Mouse (Mus musculus): Measurements from ENCODE around the gene Pmepa1. TPM values are rescaled to one million over a fixed set of nuclear protein-coding genes. Genes with fewer than 3 reads are reported as not detected.

Pmepa1 gene
- 10 to 100 TPM; 39.1 to 86.4 TPM for total RNA-seq (2021)
- long read RNA-seq, experiment 1, full-length matches to known transcripts, result 124 of 145 reads
- long read RNA-seq, experiment 1, partial matches to known transcripts, result 1 of 145 reads
- long read RNA-seq, experiment 1, other reads (novel, unspliced or antisense), result 20 of 145 reads
- long read RNA-seq, experiment 2, full-length matches to known transcripts, result 113 of 132 reads
- long read RNA-seq, experiment 2, partial matches to known transcripts, result 1 of 132 reads
- long read RNA-seq, experiment 2, other reads (novel, unspliced or antisense), result 18 of 132 reads

DNA sequence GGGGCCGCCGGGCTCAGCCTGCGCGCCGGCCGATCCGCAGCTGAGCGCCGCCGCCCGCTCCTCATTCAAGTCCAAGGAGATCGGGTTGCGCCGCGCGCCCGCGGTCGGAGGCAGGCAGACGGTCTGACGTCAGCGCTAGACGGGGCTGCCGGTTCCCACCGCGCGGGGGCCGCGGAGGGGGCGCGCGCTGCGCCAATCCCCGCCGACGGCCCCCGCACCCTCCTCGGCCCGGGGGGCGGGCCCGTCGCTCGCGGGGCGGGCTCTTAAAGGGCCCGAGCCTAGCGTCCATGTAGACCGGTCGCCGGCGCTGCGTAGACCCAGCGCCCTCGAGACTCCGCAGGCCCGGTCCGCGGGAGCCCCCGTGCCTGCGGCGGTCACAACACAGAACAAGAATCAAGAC lies at the start of gene Pmepa1:
Gene Pmepa1 (minus strand): TSS at position 125 of the 400 bp plus-strand sequence.
- peak; percentile 90 to 93 for DNase-seq (ENCODE audit: low spot score in 2 of 2)

DNA sequence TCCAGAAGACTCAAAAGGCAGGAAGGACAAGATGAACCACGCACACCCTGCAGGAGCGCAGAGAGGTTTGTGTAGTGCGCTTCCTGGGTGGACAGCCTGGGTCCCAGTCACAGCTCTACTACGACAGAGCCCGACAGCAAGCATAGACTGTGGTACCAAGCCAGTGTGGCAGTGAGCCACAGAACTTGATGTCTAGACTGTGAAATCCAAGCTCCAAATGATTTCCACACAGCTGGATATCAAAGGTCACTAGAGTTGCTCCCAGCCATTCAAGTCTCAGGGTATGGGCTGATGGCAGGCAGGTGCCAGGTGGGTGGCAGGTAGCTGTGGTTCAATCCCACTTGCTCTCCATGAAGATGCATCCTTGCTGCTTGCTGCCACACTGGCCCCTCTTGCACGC lies 45.4 kb upstream of the Pmepa1 start:
- no peak for DNase-seq (ENCODE audit: low spot score in 2 of 2)

DNA sequence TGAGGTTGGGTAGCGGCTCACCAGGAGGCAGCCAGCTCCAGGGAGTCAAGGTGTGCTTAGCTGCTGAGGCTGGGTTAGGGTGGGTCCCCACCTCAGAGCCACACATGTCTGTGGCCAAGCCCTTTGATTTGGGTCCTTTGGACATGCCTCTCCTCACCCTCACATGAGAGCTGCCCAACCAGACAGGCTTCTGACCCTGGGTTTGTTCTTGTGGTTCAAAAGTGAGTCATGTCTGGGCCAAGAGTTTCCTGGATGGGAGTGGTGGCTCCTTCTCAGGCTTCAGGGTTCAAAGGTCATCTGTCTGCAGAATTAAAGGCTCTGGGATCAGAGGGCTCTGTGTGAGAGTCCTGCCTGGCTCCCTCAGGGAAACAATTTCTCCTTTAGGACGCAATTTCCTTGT lies 44.9 kb upstream of the Pmepa1 start:
- no peak for DNase-seq (ENCODE audit: low spot score in 2 of 2)

DNA sequence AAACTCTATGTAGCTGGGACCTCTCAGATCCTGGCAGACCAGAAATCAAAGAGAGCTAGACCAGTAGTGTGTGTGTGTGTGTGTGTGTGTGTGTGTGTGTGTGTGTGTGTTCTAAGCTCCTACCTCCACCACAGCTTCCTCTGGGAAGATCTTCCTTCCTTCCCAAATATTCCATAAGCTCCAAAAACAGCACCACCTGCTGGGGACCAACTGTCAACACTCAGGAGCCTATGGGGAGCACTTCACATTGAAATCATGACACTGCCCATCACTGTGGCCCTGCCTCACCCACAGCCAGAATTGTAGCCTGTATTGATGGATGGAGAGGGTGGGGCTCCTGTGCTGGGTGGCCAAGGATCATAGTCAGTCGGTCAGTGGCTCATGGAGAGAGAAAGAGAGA lies 38.0 kb upstream of the Pmepa1 start:
- no peak for DNase-seq (ENCODE audit: low spot score in 2 of 2)

DNA sequence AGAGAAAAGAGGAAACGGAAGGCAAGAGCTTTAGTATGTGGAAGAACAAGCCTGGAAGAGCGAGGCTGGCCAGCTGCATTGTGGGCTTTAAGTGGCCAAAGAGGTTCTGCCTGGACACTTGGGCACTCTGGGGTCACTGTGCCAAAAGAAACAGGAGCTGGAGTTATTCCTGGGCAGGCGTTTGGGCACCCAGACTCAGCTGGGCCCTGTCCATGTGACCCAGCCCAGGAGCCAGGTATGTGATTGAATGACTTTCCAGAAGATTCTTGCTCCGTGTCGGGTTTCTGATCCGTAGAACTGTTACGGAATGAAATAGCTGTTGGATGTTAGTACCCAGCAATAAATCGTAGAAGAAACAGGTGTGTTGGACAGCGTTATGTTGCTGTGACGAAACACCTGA lies 32.2 kb upstream of the Pmepa1 start:
- DNase-seq (ENCODE audit: low spot score in 2 of 2), result no peak

DNA sequence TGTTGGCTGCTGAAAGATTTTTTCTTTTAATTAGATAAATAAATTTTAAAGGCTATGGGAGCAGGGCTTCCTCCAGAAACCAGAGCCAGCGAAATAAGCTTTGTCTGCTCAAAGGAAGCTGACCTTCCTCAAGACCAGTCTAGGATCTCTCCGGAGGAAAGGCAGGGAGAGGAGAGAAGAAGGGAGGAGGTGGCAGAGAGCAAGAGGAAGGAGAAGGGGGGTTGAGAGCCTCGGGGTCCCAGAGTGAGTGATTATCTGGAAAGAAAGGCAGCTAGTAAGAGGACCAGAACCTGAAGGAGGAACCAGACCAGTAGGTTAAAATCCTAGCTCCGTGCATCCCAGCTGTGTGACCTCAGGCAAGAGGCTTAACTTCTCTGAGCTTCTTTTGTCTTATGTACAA lies 31.7 kb upstream of the Pmepa1 start:
- no peak for DNase-seq (ENCODE audit: low spot score in 2 of 2)

DNA sequence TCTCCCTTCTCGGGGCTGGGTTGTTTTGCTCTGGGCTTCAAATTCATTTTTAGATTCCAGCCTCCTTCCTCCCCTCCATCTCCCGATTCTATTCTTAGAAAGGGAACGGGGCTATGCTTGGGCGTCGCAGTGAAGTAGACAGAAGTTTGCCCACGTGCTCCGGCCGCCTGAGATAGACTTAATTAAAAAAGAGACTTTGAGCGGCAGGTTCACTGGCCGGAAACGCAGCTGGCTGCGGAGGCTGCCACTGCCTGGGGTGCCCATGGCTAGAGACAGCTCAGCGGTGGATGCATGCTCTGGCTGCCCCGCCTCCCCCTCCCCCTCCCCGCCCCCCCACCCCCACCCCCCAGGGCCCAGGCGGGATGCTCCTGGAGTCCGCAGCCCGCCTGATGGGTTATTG lies 31.2 kb upstream of the Pmepa1 start:
- no peak for DNase-seq (ENCODE audit: low spot score in 2 of 2)

DNA sequence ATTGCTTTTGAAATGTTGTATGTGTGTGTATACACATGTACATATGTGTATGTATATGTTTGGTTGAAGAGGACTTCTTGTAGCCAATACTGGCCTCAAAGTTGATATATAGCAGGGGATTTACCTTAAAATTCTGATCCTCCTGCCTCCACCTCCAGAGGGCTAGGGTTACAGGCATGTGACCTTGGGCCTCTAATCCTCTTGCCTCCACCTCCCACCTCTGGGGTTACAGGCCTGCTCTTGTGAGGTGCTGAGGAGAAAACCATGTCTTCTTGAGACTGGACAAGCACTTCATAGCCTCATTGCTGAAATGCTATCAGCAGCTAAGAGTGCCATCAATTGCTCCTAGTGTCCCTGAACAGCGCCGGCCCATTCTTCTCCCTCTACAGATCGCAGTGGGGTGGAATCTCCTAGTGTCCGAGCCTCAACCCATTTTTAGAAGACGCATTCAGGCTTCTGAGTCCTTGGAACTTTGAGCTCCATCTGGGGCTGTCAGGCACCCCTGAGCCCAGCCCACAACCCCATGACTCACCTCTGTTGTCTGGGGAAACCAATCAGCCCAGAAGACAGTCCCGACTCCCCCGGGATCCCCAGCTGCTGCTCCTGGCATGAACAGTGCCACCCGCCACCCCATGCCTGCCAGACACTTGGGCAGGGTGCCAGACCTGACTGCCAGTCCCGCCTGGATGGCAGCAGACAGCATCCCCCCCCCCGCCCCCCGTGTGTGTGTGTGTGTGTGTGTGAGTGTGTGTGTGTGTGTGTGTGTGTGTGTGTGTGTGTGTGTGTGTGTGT lies 30.6 kb upstream of the Pmepa1 start:
- peak; percentile 70 to 76 for DNase-seq (ENCODE audit: low spot score in 2 of 2)

DNA sequence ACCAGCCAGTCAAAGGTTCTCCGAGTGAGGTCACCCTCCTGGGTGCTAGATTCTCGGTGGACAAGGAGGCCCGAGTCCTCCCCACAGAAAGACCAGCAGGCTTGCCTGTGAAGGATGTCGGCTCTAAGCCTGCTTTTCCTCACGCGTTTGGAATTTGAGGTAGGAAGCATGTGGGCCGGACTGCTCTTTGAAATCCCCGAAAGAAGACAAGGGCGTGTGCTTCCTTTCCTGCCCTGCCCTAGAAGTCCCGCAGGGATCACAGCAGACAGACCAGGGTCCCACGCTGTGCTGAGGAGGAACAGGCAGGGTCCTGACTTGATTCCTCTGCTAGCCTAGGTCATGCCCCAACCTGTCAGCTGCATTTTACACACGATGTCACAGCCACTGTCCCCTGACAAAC lies 28.7 kb upstream of the Pmepa1 start:
- no peak for DNase-seq (ENCODE audit: low spot score in 2 of 2)

DNA sequence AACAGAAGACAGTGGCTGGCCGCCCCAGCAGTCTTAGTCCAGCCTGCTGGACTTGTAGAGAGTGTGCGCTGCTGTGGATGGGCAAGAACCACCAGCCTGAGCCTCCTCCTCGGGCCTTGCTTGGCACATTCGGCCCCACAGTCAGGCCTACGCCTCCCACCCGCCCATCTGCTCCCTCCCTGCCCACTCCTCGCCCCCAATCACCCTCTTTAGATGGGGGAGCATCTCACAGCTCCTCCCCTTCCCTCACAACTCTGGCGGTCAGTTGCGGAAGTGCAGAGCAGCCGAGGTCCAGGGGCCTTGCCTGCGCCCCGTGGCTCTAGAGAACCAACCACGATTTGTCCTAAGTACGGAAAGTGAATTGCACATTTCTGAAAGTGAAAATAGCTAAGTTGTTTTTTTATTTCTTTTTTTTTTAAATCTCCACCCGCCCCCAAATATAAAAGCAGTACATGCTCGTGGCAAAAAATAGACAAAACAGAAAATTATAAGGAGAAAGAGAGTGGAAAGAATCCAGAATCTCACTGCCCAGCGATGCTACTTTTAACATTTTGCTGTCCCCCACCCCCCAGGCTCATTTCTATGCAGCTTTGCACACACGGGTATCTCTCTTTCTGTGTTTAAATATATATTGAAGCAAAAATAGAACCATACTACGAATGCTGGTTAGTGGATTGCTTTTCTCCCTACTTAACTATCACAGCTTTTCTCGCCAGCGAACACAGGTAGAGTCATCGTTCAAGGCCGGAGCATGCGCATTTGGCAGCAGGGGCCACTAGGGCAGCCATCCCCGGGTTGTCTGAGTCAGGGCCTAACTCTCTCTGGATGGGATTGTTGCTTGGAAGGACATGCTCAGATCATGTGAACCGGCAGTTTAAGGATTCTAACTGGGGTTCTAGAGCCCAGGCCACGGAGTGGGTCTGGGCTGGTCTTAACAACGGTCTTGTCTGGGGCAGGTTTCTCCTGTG lies 24.6 kb upstream of the Pmepa1 start:
- no peak for DNase-seq (ENCODE audit: low spot score in 2 of 2)

DNA sequence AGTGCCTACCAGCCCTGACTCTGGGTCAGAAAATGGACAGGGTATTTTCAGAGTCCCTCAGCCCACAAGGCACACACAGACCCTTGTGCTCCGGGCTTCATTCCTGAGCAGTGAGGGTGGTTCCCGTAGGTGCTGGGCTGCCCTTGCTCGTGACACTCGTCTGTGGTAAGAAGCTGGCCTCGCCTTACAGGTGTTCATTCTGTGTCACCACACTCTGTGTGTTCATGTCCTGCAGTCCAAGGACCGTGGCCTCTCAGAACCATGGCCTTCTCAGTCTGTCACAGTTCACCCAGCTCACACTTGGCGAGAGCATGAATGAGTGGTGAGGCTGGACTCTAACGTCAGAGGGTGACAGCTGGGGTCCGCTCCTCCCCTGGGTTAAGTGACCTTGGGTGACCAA lies 20.1 kb upstream of the Pmepa1 start:
- DNase-seq (ENCODE audit: low spot score in 2 of 2), result no peak

DNA sequence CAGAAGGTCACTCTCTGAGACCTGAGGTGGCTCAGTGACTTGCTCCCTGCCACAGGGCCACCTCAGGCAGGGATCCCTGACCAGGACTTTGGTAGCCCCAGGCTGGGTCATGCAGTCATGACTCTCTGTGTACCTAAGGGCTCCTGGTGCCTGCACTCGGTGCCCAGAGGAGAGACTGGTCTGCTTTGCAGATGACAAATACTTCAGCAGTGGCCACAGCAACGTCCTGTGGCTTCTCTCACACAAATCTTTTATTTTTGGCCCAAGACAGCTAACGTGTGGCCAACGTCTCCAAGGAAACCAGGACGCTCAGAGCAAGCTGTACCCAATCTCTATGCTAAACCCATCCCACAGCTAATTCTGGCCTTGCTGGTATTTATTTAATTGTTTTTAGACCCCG lies 16.7 kb upstream of the Pmepa1 start:
- DNase-seq (ENCODE audit: low spot score in 2 of 2), result no peak

DNA sequence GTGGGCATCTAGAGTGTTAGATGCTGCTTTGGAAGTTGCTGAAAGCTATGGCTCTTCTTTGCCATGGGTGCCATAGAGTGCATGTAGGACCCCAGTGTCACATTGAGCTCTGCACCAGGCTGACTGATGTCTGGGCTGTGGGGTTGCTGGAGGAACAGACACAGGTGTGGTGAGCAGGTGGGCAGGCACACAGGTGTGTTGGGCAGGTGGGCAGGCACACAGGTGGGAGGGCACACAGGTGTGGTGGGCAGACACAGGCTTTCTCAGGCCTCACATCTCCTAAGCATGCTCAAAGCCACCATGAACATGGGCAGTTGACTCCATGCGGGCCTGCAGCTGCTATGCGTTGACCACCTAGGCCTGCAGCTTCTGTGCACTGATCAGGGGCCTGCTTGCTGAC lies 16.2 kb upstream of the Pmepa1 start:
- no peak for DNase-seq (ENCODE audit: low spot score in 2 of 2)

DNA sequence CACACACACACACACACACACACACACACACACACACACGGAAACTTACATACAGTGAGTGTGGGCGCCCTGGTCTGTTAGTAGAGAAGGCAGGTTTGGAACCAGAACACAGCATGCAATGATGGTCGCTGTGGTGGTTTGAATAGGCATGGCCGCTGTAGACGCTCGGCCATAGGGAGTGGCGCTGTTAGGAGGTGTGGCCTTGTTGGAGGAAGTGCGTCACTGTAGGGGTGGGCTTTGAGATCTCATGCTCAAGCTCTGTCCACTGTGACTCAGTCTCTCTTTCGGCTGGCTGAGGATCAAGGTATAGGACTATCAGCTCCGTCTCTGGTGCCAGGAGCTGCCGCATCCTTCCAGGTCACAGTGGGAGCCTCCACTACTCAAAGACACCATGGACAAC lies 14.6 kb upstream of the Pmepa1 start:
- DNase-seq (ENCODE audit: low spot score in 2 of 2), result no peak

DNA sequence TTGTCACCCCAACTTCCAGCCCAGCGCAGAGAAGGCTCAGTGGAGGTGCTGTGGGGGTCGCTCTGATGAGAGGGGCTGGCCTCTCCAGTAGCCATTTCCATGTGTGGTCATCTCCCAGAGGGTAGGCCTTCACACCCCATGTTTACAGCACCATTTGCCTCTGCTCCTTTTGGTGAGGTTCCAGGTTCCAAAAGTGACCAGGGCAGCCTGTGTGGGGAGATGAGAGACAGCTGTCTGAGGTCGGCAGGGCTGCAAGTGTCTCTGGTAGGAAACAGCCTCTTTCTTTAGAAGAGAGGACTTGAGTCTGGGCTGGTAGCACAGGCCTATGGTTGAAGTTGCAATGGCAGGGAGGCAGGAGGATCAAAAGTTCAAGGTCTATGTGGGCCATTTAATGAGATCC lies 13.6 kb upstream of the Pmepa1 start:
- DNase-seq (ENCODE audit: low spot score in 2 of 2), result no peak

DNA sequence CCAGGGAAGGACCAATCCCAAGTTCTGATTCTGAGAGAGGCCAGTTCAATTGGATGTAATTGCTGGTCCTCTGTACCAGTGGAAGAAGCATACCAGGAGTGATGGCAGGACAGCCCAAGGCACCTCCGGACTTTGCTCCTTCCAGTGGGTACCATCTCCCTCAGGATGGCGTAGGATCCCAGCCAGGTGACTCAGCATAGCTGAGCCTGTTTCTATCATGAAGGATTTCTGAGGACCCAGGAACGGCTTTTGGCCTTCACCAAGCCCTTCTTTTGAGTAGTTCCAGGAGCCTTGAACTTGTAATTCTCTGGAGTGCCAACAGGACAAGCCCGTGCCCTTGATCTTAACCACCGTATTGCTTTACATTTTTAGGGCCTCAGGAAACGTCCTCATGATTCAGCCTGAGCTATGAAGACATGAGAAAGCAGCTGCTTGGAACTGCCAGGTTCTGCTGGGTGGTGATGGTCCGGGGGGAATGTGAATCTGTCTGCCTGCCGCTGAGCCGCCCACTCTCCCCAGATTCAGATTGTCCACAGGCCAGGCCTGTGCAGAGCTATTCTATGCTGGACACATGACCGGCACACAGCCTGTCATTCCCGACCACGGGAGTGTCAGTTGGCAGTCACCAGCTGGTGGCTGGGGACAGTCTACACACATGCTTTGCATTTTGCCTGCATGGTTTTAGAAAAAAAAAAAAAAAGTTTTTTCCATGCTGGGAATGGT lies 9.6 kb upstream of the Pmepa1 start:
- DNase-seq (ENCODE audit: low spot score in 2 of 2), result no peak

DNA sequence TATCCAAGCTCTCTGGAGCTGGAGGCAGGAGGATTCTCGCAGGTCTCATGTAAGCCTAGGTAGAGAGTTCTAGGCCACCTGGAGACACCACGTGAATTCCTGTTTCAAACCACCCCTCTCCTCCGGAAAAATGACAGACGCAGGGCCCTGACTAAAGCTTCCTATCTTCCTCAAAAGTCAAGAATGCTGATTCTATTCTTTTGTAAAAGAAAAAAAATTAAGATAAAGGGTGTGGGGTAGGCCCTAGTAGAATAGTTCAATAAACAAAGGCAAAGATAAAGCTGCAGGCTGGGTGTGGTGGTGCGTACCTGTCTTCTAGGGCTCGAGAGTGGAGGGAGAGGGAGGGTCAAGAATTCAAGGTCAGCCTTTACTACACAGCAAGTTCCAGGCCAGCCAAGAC lies 8.4 kb upstream of the Pmepa1 start:
- DNase-seq (ENCODE audit: low spot score in 2 of 2), result no peak

DNA sequence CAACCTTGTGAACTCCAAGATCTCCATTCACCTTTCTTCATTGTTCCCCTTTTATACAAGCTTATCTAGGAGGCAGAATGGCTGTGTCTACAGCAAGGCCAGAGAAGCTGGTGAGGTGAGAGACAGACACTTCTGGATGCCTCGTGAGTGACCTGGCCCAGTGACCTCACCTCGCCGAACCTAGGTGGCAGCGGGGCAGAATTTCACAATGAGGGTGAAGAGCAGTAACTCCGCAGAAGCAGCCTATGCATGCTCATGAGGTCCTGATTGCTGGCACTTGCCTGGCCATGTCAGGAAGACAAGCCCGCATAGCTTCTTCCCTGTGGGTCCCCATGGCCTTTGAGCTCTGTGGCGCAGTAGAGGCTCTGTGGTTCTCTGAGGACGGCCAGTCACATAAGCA lies 5.9 kb upstream of the Pmepa1 start:
- DNase-seq (ENCODE audit: low spot score in 2 of 2), result no peak

DNA sequence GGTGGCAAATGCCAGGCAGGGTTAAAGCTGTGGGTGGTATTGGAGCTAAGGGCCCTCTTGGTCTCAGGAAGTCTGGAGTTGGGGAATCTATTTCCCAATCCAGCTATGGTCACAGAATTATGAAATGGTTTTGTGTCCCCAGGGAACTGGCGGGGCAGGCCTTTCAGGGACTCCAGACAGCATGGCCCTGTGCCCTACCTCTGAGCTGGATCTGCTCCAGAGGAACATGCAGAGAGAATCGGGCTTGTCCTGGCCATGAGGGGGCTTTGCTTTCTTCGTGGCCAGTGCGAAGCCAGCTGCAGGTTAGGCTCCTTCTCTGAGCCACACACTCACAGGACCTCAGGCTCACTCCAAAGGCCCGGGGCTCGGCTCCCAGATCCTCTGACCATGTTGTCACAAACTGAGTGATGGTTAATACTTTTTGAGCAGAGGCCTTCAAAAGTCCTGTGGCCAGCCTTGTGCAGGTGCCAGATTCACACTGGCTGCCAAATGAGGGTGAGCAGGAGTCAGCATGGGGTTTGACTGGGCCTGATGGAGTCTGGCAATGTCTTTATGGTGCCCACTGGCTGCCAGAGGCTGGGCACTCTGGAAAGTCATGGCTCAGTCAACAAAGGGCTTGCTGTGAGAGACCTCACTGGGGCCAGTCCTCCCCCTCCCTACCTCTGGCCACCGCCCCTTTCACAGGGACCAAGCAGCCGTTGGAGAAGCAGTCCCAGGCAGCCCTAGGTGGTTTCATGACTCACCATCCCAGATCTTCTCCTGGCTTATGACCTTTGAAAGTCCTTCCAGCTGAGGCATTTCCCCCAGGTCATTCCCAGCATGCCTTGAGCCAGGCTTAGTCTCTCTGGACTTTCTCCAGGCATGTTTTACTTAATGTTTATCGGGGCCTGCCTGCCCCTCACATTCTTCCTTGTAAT lies 4.9 kb upstream of the Pmepa1 start:
- DNase-seq (ENCODE audit: low spot score in 2 of 2), result peak; percentile 29 to 38

All from adrenal gland, adult 18-20 months (tissue).